Mouse (Mus musculus): ENCODE data around the gene Sema5a. TPM values are rescaled to one million over a fixed set of nuclear protein-coding genes. Genes with fewer than 3 reads are reported as not detected.

Sema5a gene
- polyA plus RNA-seq, 1 experiment from 2014 or later, result 37.9 TPM

DNA sequence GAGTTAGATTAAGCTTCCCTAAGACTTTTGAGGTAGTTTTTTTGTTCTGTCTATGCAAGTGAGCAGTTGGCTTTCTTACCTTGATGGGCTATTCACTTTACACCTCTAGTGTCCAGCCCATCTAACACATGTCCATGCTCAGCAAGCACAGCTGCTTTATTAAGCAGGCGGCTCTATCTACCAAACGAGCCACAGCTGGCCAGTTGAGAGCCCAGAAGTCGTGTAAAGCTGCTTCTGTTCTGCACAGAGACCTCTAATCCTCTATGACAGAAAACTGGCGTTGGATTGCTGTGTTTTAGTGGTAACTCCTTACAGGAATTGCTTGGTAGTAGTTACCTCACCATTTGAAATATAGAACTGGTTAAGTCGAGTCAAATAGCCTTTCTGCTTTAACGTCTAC lies 126.8 kb downstream of the Sema5a start:
- Histone ChIP-seq H3K36me3 (no peaks in the 10 kb centered on the region), H3K27ac (no peak overlapping the region; the same call in 1 of the 2 replicates), H3K27me3 (no peaks in the 10 kb centered on the region), H3K4me1 (peaks cover 16% of the 10 kb centered on the region), H3K9me3 (no peaks in the 10 kb centered on the region), H3K4me2 (no peak overlapping the region), H3K9ac (no peak overlapping the region), H3K4me3 (no peak overlapping the region)
- 50% methylated on average over 6 of the region's 6 CpGs for WGBS
- no peak for ATAC-seq (ENCODE audit: insufficient number of reproducible peaks, insufficient read depth, low FRiP score, low TSS enrichment, low read depth)

DNA sequence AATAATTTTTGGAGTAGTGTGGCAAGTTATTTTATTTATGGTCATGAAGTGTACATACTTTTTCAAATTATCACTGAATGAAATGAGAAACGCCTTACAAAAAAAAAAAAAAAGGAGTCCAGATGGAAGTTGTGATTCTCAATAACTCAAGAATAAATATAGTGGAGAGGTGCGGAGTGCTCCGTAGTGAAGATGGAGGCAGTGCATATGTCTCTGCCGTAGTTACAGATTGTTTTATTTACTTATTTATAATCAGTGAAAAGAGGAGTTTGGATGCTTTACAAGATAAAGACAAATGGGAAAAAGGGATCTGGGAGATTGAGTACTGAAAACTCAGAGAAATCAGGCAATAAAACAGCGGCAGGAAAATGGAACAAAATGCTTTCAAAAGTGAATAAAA lies 131.7 kb downstream of the Sema5a start:
- no peak for ATAC-seq (ENCODE audit: insufficient number of reproducible peaks, insufficient read depth, low FRiP score, low TSS enrichment, low read depth)
- 76% methylated on average over 5 of the region's 5 CpGs for WGBS
- Histone ChIP-seq H3K4me1 (peaks cover 7% of the 10 kb centered on the region), H3K27me3 (no peaks in the 10 kb centered on the region), H3K4me2 (no peak overlapping the region), H3K4me3 (no peak overlapping the region), H3K36me3 (no peaks in the 10 kb centered on the region), H3K27ac (no peak overlapping the region), H3K9me3 (no peaks in the 10 kb centered on the region), H3K9ac (no peak overlapping the region)

DNA sequence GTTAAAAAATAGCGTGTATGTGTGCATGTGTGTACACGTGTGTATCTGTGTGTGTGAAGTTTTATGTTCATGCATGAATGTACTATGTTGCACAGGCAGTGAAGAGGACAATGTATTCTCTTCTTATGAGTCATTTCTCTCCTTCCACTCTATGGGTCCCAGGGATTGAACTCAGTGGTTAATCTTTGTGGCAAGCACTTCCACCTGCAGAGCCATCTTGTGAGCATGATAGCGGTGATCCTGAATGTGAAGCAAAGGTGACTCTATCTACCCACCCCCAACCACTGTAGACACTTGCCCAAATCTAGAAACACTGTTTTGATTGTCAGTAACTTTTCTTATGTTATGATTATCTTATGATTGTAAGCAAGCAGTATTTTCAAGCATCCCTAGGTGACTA lies 133.2 kb downstream of the Sema5a start:
- H3K4me2 ChIP-seq, result no peak overlapping the region
- no peaks in the 10 kb centered on the region for H3K9me3 ChIP-seq
- no peak overlapping the region for H3K4me3 ChIP-seq
- ATAC-seq (ENCODE audit: insufficient number of reproducible peaks, insufficient read depth, low FRiP score, low TSS enrichment, low read depth), result no peak
- H3K4me1 ChIP-seq, result 0 out of 2 replicates have a peak, but pooled peaks cover 6% of the 10 kb centered on the region
- no peaks in the 10 kb centered on the region for H3K36me3 ChIP-seq
- no peak overlapping the region for H3K9ac ChIP-seq
- no peaks in the 10 kb centered on the region for H3K27me3 ChIP-seq
- no peak overlapping the region for H3K27ac ChIP-seq
- 91% methylated on average over 3 of the region's 3 CpGs for WGBS

DNA sequence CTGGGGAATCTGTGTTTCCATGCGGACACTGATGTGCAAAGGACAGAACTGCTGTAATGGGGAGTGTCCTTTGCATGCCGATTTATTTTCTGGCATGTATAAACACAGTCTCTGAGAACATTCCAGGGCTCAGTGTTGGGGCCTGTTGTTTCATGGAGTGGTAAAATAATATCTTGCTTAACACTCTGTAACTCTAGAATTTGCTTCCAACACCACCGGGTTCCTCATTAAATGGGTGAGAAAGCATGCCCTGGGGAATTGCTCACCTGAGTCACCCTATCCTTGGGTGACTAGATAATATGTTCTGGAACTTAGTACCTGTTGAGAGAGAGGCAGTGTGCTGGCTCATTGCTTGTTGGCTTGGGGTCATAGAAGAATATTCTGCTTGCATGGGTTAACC lies 135.7 kb downstream of the Sema5a start:
- H3K9ac ChIP-seq, result no peak overlapping the region
- no peak overlapping the region for H3K27ac ChIP-seq
- 0 out of 2 replicates have a peak, but pooled peaks cover 6% of the 10 kb centered on the region for H3K4me1 ChIP-seq
- H3K4me3 ChIP-seq, result no peak overlapping the region
- no peaks in the 10 kb centered on the region for H3K27me3 ChIP-seq
- no peaks in the 10 kb centered on the region for H3K36me3 ChIP-seq
- no peak overlapping the region for H3K4me2 ChIP-seq
- ATAC-seq (ENCODE audit: insufficient number of reproducible peaks, insufficient read depth, low FRiP score, low TSS enrichment, low read depth), result no peak
- 68% methylated on average over 3 of the region's 3 CpGs for WGBS
- H3K9me3 ChIP-seq, result no peaks in the 10 kb centered on the region

DNA sequence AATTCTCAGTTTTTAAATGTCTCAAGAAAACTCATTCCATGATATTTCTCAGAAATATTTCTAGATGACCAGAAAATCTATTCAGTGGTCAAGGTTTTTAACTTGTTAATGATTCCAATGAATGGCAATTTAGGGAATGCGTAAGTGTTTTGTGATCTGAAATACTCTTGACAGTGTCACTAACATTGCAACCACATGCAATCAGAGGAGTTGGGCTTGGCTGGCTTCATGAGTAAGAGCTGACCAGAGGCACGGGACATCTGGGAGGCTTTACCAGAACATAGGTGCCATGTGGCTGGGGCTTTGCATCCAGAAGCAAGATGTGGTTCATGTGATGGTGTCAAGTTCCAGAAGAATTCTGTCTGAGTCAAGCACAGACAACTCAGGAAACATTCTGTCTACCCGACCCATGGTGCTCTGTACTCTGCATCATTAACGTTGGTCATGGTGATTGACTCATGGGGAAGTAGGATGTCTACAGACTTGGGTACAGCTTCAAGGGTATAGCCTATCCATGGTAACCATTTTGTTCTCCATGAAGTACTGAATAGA lies 138.4 kb downstream of the Sema5a start:
- Histone ChIP-seq H3K4me2 (no peak overlapping the region), H3K9ac (no peak overlapping the region), H3K4me3 (no peak overlapping the region), H3K27me3 (no peaks in the 10 kb centered on the region), H3K4me1 (0 out of 2 replicates have a peak, but pooled peaks cover 2% of the 10 kb centered on the region), H3K27ac (no peak overlapping the region), H3K9me3 (no peaks in the 10 kb centered on the region), H3K36me3 (no peaks in the 10 kb centered on the region)
- WGBS, result 70% methylated on average over 4 of the region's 4 CpGs
- no peak for ATAC-seq (ENCODE audit: insufficient number of reproducible peaks, insufficient read depth, low FRiP score, low TSS enrichment, low read depth)

DNA sequence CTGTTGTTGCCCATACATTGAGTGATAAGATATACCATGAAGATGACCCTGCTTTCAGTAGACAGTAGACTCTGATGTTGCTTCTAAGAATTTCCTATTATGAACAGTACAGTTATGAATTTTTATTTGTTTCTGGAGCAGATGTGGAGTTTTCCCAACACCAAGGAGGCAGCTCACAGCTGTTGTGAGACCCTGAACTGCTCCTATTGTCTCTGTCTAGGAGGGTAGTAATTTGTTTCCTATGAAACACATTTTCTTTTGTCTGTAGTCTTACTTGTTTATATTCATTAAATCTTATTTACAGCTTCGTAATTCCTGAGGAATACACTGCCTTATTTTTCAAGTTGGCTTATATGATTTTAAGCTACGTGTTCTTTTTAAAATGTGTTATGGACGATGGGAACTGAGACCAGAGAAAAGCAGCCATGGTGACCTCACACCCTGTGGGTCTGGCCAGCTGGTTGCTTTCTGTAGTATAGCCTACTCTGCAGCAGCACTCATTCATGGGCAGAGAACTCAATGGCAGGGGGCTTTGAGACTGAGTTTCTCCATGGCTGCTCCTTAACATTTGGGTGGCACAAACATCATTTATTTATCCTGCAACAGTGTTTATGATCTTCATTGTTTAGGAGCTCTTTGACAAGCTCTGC lies 151.8 kb downstream of the Sema5a start:
- Histone ChIP-seq H3K9ac (no peak overlapping the region), H3K36me3 (no peaks in the 10 kb centered on the region), H3K27ac (no peak overlapping the region), H3K4me2 (no peak overlapping the region), H3K4me1 (peaks cover 10% of the 10 kb centered on the region), H3K9me3 (no peaks in the 10 kb centered on the region), H3K27me3 (no peaks in the 10 kb centered on the region), H3K4me3 (no peak overlapping the region)
- ATAC-seq (ENCODE audit: insufficient number of reproducible peaks, insufficient read depth, low FRiP score, low TSS enrichment, low read depth), result no peak
- WGBS, result 89% methylated on average over 3 of the region's 3 CpGs

DNA sequence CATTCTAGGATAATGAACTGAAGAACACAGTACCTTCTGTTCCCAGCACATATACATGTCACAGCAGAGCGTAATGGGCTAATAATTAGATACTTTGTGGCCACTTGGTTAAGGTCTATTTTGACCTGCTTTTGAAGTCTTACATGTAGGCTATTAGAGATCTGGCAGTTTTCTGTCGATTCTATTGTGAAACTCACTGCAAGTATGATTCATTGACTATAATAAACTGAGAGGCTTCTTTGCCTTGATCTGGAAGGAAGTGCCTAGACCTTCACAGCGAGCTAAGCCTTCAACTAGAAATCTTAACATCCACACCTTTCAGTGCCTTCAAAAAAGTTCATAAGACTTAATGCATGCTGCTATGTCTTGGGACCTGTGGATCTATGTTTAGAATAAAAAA lies 152.5 kb downstream of the Sema5a start:
- H3K27ac ChIP-seq, result no peak overlapping the region
- no peaks in the 10 kb centered on the region for H3K36me3 ChIP-seq

GRCm38 (mm10) chr15:32398721-32399120 lies 154.1 kb downstream of the Sema5a start:
- no peak for ATAC-seq (ENCODE audit: insufficient number of reproducible peaks, insufficient read depth, low FRiP score, low TSS enrichment, low read depth)
- H3K4me3 ChIP-seq, result no peak overlapping the region
- 78% methylated on average over 1 of the region's 1 CpGs for WGBS

More for the DNA sequence above, 152.5 kb downstream of the Sema5a start:
- Histone ChIP-seq H3K27me3 (no peaks in the 10 kb centered on the region), H3K9me3 (no peaks in the 10 kb centered on the region), H3K4me1 (peaks cover 13% of the 10 kb centered on the region), H3K4me3 (no peak overlapping the region), H3K4me2 (no peak overlapping the region), H3K9ac (no peak overlapping the region)
- ATAC-seq (ENCODE audit: insufficient number of reproducible peaks, insufficient read depth, low FRiP score, low TSS enrichment, low read depth), result no peak
- WGBS, result 81% methylated on average over 3 of the region's 3 CpGs

DNA sequence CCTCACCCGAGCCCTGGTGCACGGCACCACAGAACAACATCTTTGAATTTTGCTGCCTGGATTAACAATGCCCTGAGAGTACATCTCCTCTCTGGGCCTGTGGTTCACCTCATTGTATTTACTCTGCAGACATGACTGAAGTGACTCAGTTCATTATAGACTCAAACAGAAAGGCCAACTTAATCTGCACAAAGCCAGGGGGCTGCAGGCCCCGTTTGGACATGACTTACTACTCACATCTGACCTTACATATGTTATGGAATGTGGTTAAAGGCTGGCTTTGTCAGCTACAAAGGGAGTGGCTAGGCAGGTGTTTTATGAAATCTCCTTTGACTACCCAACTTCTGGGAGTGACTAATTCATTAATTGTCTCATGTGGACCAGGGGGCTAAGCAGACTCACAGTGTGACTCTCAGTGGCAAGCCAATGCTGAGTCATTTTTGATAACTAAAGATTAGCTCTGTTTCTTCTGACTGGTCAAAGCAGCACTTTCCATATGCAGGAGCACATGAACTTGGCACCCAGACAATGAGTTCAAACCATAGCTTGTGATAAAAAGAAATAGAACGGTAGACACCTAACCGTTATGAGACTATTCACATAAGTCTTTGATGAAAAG lies 157.4 kb downstream of the Sema5a start:
- H3K27ac ChIP-seq, result no peak overlapping the region
- H3K27me3 ChIP-seq, result no peaks in the 10 kb centered on the region
- WGBS, result 71% methylated on average over 5 of the region's 5 CpGs
- no peaks in the 10 kb centered on the region for H3K36me3 ChIP-seq
- no peak overlapping the region for H3K9ac ChIP-seq
- H3K4me2 ChIP-seq, result no peak overlapping the region
- H3K4me1 ChIP-seq, result peaks cover 29% of the 10 kb centered on the region
- no peak for ATAC-seq (ENCODE audit: insufficient number of reproducible peaks, insufficient read depth, low FRiP score, low TSS enrichment, low read depth)
- H3K9me3 ChIP-seq, result no peaks in the 10 kb centered on the region
- H3K4me3 ChIP-seq, result no peak overlapping the region

More at GRCm38 (mm10) chr15:32398721-32399120, 154.1 kb downstream of the Sema5a start:
- H3K4me2 ChIP-seq, result no peak overlapping the region
- no peaks in the 10 kb centered on the region for H3K36me3 ChIP-seq
- no peaks in the 10 kb centered on the region for H3K27me3 ChIP-seq
- no peak overlapping the region for H3K9ac ChIP-seq
- no peaks in the 10 kb centered on the region for H3K9me3 ChIP-seq
- H3K27ac ChIP-seq, result no peak overlapping the region
- H3K4me1 ChIP-seq, result peaks cover 26% of the 10 kb centered on the region

- no peak overlapping the region for H3K9ac ChIP-seq
- no peaks in the 10 kb centered on the region for H3K36me3 ChIP-seq
- ATAC-seq (ENCODE audit: insufficient number of reproducible peaks, insufficient read depth, low FRiP score, low TSS enrichment, low read depth), result no peak
- no peaks in the 10 kb centered on the region for H3K27me3 ChIP-seq
- no peaks in the 10 kb centered on the region for H3K9me3 ChIP-seq
- no peak overlapping the region for H3K4me2 ChIP-seq
- WGBS, result 51% methylated on average over 8 of the region's 8 CpGs
- H3K4me3 ChIP-seq, result no peak overlapping the region
- H3K27ac ChIP-seq, result no peak overlapping the region
- H3K4me1 ChIP-seq, result peaks cover 29% of the 10 kb centered on the region
Observed at GRCm38 (mm10) chr15:32403321-32403720, 158.7 kb downstream of the Sema5a start.

GRCm38 (mm10) chr15:32406436-32406835 lies 161.8 kb downstream of the Sema5a start:
- H3K36me3 ChIP-seq, result no peaks in the 10 kb centered on the region
- no peak for ATAC-seq (ENCODE audit: insufficient number of reproducible peaks, insufficient read depth, low FRiP score, low TSS enrichment, low read depth)
- no peak overlapping the region for H3K4me3 ChIP-seq
- H3K4me2 ChIP-seq, result no peak overlapping the region
- H3K9me3 ChIP-seq, result no peaks in the 10 kb centered on the region
- peaks cover 19% of the 10 kb centered on the region for H3K4me1 ChIP-seq
- H3K27me3 ChIP-seq, result no peaks in the 10 kb centered on the region
- no peak overlapping the region for H3K9ac ChIP-seq
- 80% methylated on average over 2 of the region's 2 CpGs for WGBS
- H3K27ac ChIP-seq, result no peak overlapping the region

GRCm38 (mm10) chr15:32407766-32408165 lies 163.2 kb downstream of the Sema5a start:
- Histone ChIP-seq H3K27ac (no peak overlapping the region), H3K27me3 (no peaks in the 10 kb centered on the region), H3K4me1 (peaks cover 10% of the 10 kb centered on the region), H3K36me3 (no peaks in the 10 kb centered on the region), H3K9me3 (no peaks in the 10 kb centered on the region), H3K9ac (no peak overlapping the region), H3K4me3 (no peak overlapping the region), H3K4me2 (no peak overlapping the region)
- ATAC-seq (ENCODE audit: insufficient number of reproducible peaks, insufficient read depth, low FRiP score, low TSS enrichment, low read depth), result no peak
- 76% methylated on average over 3 of the region's 3 CpGs for WGBS

Data from embryonic facial prominence, embryonic 13.5 days (tissue).